Mouse (Mus musculus) thymus, postnatal 10 days (tissue): ENCODE measurements around the gene Cdhr1.
"Not testable (repeated sequence)": the region's sequence is repeated elsewhere in the genome, so short reads cannot be mapped to it uniquely, and the experiment has no call there.

ENCODE experiments used
- DNase-seq, 2 experiments: peaks; one replicate each; pipeline ENCODE4 v3.0.0; 2021; ENCODE audit warnings: low spot score in 2 of 2

Gene Cdhr1

GRCm38 (mm10) chr14:37097956-37098530 lies at the start of gene Cdhr1:
Cdhr1 (minus strand) TSS chr14:37098347.
- no peak for DNase-seq

DNA sequence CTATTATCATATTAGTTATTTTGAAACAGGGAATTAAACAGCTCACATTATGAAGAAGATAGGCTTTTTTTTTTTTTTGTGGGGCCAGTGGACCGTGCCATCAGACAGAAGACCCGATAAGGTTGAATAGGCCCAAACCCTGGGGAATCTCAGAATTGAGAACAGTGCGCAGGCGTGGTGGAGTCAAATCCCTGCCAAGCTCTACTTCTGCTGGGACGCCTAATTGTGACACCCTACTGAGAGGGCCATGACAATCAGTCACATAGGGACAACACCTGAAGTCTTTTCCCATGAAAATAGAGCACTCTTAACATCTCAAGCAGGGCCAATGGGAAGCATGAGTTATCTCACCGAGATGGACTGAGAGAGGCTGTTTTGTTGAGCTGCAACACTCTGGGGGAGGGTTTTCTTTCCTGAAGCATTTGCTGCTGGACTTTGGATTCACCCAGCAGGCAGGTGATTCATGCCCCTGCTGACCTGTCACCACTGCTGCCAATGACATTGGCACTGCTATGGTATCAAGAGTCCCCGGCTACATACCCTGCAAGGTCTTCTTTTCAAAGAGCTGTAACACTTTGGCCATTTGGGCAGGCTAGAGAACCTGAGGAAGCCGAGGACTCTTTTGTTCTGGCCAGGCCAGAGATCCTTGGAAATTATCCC lies 41.0 kb upstream of the Cdhr1 start:
- no peak for DNase-seq

- DNase-seq, result not testable (repeated sequence)
Observed at GRCm38 (mm10) chr14:37137596-37137995, 39.4 kb upstream of the Cdhr1 start.

DNA sequence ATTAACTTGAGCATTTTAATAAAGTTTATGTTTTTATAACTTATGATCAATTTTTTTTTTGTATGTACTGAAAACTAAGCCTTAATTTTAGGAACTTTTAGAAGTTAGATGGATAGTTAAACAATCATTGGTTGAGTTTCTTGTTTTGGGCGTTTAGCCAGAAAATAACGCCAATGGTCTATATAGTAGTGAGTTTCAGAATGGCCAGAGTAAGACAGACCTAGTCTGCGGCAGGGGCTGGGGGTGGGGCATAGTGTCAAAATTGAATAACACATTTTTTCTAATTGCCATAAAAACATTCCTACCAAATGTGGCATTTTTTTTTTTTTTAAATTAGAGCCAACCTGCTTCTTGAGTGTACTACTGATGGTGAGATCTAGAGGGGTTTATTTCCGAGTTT lies 38.0 kb upstream of the Cdhr1 start:
- no peak for DNase-seq

GRCm38 (mm10) chr14:37135671-37136070 lies 37.5 kb upstream of the Cdhr1 start:
- no peak for DNase-seq

DNA sequence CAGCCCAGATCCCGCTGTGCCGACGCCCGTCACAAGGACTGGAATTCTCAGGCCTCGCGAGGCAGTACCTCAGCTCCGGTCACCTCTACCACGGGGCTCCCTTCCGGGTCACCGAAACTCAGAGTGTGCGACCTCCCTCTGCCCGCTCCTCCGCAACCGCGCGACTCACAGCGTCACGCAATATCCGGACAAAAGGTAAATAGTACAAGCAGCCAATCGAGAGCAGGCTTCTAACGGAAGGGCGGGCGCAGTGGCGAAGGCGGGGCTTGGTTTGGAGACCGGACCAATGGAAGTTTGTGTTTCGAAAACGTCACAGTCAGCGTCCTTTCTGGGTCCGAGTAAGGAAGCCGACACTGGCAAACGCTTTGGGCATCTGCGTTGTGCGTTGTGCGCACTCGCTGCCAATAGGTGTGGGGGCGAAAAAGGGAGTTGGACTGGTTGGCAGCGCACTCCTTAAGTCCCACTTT lies 37.0 kb upstream of the Cdhr1 start, which contains the start of gene Ghitm:
Ghitm (minus strand) TSS at position 146 of the 467 bp plus-strand sequence.
- DNase-seq, result peak; percentile 92 to 93

GRCm38 (mm10) chr14:37134304-37135126 lies 36.4 kb upstream of the Cdhr1 start:
- no peak for DNase-seq

- peak in 1 of 2 experiments; percentile 28 for DNase-seq
Observed at GRCm38 (mm10) chr14:37127652-37128051, 29.5 kb upstream of the Cdhr1 start.

DNA sequence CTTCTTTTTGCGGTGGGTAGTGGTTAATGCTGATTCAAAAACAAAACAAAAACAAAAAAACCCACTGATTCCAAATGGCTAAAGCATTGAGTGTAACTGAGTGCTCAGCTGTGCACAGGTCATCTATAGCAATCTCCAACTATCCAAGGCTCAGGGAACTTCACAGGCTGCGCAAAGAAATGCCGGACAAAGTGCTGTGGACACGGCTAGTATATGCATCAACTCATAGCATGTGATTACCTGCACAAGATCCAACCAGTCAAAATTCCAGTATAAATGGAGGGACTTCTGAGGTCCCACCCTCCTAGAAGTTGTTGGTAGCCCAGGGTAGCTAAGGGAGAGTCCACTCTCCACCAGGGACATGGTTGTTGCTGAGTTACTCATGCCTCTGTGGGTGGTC lies 21.1 kb upstream of the Cdhr1 start:
- DNase-seq, result no peak

- DNase-seq, result no peak
Observed at GRCm38 (mm10) chr14:37113922-37114321, 15.8 kb upstream of the Cdhr1 start, which contains the start of gene 2610528A11Rik. 2610528A11Rik (minus strand) TSS chr14:37114022.

- no peak for DNase-seq
Observed at GRCm38 (mm10) chr14:37112931-37113330, 14.8 kb upstream of the Cdhr1 start.

DNA sequence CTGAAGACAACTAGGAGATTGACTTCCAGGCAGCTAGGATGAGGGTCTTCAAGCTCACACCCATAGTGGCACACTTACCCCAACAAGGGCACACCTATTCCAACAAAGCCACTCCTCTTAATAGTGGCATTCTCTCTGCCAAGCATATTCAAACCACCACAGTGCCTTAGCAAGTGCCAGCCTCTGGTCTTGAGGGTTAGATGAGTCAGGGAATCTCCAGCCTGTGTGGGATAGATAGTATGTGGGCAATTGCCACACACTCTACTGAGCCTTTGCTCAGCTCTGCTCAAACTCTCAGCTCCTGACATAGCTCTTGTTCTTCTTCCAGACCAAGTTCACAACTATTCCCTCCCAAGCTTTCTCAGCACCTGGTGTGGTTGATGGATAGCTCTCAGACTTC lies 13.2 kb upstream of the Cdhr1 start:
- no peak for DNase-seq

DNA sequence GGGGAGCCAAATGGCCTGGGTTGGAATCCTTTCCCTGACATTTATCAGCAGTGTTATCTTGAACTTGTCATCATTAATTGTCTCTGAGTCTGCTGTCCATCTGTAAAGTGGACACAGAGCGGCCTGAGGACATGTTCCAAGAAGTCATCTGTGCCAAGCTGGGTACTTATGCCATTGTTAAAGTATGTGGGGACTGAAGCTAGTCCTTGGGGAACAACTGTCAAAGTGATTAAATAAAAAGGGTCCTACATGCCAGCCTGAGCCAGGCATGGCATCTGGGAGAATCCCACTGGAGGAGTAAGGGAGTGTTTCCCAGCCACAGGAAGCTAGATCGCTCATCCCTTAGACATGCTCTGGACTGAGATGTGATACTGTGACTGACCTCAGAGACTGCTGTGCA lies 12.3 kb upstream of the Cdhr1 start:
- no peak for DNase-seq

- no peak for DNase-seq
Observed at GRCm38 (mm10) chr14:37109975-37110374, 11.8 kb upstream of the Cdhr1 start.

- no peak for DNase-seq
Observed at GRCm38 (mm10) chr14:37109460-37109859, 11.3 kb upstream of the Cdhr1 start.

DNA sequence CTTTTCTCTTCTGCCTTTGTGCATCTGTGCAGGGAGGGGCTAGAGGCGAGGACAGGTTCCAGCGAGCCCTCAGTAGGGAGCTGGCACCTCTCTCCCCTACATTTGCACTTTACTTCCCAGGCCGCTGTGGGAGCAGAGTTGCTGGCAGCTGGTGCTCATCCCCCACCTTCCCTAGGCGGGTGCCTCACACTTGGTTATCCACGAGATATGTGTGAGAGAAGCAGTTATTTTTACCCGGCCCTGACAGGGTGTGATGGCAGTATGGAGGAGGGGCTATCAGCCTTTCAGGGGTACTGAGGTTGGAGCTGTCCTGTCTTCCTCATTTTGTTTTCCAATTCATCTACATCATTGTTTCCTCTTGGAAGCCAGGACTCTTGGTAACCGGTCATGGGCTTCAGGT lies 7.7 kb upstream of the Cdhr1 start:
- no peak for DNase-seq

DNA sequence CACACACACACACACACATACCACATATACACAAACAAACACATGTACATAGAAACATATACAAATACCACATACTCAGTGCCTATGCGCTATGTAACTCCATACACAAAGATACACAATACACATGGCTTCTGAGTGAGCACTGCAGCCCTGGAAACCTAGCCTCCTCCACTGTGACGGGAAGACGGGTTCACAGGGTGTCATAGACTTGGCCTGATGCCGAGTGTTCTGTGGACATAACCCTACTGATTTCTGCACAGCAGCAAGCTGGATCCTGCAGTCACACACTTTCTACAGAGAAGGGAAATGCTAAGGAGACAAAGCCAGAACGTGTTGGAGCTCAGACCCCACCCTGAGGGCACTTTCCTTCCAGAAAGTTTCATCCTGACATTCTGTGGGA lies 6.6 kb upstream of the Cdhr1 start:
- DNase-seq, result no peak

GRCm38 (mm10) chr14:37102484-37102883 lies 4.3 kb upstream of the Cdhr1 start:
- no peak for DNase-seq

- no peak for DNase-seq
Observed at GRCm38 (mm10) chr14:37101531-37101930, 3.4 kb upstream of the Cdhr1 start.

GRCm38 (mm10) chr14:37095556-37095955 lies 2.6 kb downstream of the Cdhr1 start:
- DNase-seq, result no peak

GRCm38 (mm10) chr14:37094436-37094835 lies 3.7 kb downstream of the Cdhr1 start:
- DNase-seq, result no peak

DNA sequence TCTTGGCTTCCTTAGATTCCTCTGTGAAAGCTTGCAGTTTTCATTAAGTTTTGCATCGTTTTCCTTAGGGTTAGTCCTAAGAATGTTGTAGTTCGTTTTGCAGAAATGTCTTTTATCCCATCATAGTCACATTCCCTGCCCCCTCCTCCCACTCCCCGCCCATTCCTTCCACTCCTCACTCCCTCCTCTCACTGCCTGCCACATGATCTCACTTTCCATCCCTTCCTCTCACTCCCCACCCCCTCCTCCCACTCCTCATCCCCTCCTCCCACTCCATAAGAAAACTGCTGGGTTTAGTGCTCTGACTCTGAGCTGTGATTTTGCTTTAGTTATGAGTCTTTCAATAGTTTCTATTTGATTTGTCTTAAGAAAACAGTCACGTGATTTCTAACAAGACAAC lies 14.4 kb downstream of the Cdhr1 start:
- DNase-seq, result no peak

- no peak for DNase-seq
Observed at GRCm38 (mm10) chr14:37080724-37081123, 17.4 kb downstream of the Cdhr1 start.
